Mouse (Mus musculus) embryonic fibroblast, embryonic 13.5 days (primary cell): ENCODE results near the gene Zfpm1.

Source experiments
- CTCF ChIP-seq: IDR thresholded peaks from 2 replicates; pipeline ENCODE4 v1.5.1; 2011; ENCODE audit warnings: mild to moderate bottlenecking, control low read depth, low read length, moderate library complexity, borderline replicate concordance; ENCODE audit not compliant: insufficient read depth
- POLR2A ChIP-seq: IDR thresholded peaks from 2 replicates; pipeline ENCODE4 v1.6.1; 2011; ENCODE audit warnings: low read depth, mild to moderate bottlenecking, control low read depth, low read length, moderate library complexity

- no peak for TF ChIP-seq CTCF
- no peak for TF ChIP-seq POLR2A
Observed at GRCm38 (mm10) chr8:122317918-122318475, 36.1 kb downstream of the Zfpm1 start.
